Mouse (Mus musculus) c-Kit-negative CD71-positive TER-119-positive erythroid progenitor cells, embryonic 14.5 days (primary cell): Measurements from ENCODE around the gene Fzr1.

Source experiments
- DNase-seq: peaks from one replicate; pipeline ENCODE4 v3.0.0-alpha.2; 2013; ENCODE audit warnings: low read depth, low spot score

Gene Fzr1

DNA sequence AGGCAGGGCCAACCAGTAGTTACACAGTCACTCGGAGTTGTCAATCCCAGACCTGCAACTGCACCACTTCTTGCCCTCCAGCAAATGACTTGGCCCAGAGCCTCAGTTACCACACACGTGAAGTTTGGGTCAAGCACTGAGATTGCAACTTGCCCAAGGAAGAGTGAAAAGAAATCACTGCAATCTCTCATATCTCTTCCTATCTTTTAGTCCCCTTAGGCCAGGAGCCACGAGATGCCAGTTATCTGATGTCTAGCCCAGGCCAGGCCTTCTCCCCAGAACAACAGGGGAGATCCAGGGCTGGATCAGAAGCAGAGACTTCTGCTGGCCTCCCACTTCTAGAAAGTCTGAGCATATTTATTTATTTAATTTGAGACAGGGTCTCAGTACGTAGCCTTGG is 22.8 kb downstream of the Fzr1 start:
- no peak for DNase-seq

DNA sequence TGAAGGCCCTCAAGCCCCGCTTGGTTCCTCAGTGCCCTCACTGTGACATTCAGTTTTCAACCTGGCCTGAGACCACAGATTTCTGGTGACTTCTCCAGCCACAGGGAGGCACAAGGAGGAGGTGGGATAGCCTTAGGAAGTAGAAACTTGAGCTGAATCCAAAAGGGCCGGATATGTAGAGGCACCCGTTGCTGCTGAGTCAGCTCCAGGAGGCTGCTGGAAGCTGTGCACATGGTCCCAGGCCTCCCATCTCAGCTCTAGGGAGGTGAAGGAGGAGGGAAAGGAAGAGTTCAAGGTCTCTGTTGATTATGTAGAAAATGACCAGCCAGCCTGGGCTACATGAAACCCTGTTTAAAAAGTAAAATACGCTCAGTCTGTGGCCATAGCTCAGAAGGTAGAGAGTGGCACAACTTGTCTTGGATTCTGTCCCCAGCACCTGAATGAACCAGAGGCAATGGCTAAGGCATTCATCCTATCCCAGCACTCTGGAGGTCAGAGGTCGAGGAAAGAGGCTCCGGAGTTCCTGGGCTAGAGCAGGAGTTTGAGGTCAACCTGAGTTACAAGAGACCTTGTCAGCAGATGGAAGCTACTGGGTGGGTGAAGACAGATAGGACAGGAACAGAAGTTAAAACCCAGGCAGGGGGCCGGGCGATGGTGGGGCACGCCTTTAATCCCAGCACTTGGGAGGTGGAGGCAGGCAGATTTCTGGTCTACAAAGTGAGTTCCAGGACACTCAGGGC is 23.4 kb downstream of the Fzr1 start:
- DNase-seq = no peak

DNA sequence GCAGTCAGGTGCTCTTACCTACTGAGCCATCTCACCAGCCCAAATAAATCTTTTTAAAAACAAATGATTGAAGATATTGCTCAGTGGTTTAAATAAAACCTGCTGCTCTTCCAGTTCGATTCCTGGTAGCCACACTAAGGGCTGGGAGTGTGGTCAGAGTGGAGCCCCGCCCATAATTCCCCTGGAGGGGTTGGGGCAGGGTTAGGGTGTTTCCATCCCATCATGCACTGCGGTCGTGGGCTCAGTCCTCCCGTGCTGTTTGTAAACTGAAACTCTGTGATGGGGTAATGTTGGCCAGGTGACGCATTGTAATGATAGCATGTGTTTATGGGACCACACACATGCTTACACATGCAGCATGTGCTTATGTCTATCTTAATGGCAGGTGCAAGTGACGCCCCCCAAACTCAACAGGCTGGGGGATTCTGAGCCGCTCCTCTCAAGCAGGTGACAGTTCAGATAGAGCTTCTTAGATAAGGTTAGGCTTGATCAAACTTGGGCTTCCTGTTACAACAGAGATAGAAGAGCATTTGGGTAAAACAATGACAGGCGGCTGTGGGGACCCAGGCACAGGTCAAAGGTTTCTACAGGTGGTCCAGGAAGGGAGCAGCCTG is 26.5 kb downstream of the Fzr1 start:
- DNase-seq = peak; percentile 77

DNA sequence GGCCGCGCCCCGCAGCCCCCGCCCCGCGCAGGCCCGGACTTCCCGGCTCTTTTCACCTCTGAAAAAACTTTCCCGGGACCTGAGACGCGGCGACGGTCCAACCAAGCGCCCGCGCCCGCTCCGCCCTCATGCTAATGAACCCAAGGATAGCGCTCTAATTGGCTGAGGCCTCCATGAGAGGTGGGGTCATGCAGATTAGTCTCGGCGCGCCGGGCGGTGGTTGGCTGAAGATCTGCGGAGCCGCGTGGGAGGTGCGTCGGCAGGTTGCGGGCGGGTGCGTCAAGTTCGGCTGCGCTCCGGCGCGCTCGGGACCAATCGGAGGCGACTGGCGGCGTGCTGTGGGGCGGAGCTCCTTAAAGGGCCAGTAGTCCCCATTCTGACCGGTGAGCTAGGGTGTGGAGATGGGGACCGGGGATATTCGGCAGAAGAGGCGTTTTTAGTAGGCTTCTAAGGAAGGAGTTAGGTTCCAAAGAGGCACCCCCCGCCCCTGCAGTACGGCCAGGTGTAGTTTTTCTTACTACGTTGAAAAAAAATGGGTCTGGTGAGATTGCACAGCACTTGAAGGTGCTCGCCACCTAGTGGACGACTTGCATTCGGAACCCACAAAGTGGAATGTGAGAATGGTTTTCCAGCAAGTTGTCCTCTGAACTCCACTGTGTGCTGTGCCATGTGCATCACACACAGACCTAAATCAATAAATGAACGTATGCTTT is 27.8 kb downstream of the Fzr1 start, which contains the start of gene Hmg20b:
TSS of gene Hmg20b (minus strand) at position 130 of the 713 bp plus-strand sequence.
- DNase-seq = peak; percentile 98

DNA sequence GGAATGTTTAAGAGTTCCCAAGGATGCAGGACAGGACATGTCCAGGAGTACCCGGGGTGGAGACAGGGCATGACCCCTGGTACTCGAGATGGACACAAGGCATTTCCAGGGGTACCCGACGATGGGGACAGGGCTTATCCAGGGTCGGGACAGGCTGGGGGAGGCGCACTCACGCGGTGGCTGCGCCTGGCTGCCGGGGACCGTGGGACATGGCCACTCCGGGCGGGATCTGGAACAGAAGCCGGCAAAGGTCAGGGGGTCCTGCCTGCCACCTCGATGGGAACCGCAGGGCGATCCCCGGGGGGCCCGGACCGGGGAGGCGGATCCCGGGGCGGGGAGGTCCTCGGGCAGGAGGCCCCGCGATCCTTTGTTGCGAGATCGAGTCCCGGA is 28.4 kb downstream of the Fzr1 start:
- no peak for DNase-seq

DNA sequence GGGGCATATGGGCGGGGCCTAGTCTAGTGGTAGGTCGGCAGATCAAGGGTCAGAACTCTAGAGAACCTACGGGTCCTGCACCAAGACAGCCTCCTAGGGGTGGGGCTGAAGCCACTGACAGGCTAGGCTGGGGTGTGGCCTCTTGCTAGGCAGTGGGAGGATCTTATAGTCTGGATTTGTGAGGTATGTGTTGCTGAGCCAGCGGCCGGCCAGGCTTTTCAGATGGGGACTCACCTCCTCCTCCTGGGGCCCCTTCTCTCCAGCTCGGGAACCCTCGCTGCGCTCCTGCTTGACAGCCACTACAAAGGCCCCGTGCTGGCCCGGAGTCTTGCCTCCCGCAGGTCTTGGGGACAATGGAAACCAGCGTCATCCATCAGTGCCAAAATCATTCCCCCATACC is 29.2 kb downstream of the Fzr1 start:
- DNase-seq = peak; percentile 66

DNA sequence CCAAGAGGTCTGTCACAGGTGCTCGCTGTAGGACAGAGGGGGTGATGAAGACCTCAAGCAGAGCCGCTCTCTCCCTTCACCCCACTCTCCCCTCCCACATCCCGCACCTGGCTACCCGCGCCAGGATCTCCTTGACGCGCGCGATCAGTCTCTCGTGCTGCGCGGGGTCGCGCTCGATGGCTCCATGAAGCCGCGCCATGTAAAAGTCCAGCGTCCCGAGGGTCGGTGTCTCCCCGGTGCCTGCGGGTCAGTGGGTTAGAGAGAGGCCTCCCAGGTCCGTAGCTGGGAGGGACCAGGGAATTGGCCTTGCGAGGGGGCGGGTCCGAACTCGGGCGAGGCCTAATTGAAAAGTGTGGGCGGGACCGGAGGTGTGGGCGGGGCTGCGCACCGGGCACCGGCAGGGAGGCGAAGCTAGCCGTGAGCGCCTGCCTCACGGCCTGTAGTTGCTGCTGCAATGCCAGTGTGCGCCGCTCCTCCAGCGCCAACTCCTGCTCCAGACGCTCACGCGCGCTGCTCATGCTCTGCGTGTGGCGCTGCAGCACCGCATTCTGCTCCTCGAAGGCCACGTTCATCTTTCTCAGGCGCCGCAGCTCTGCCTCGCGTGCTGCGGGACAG is 31.8 kb downstream of the Fzr1 start:
- DNase-seq = peak; percentile 63

DNA sequence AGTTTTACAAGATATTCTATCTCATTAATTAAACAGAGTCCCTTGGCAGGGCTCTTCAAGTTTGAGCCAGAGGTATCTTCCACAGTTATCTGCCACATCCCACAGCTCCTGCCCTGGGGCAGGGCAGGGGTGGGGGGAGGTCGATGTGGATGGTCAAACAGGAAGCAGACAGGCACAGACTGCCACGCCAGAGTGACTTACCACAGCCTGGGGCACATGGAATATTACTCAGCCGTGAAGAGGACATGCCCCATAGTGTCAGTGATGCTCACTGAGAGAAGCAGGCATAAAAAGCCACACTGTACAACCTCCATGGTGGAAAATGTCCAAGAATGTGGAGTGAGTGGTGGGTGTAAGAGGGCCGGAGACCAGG is 33.2 kb downstream of the Fzr1 start:
- DNase-seq = no peak

DNA sequence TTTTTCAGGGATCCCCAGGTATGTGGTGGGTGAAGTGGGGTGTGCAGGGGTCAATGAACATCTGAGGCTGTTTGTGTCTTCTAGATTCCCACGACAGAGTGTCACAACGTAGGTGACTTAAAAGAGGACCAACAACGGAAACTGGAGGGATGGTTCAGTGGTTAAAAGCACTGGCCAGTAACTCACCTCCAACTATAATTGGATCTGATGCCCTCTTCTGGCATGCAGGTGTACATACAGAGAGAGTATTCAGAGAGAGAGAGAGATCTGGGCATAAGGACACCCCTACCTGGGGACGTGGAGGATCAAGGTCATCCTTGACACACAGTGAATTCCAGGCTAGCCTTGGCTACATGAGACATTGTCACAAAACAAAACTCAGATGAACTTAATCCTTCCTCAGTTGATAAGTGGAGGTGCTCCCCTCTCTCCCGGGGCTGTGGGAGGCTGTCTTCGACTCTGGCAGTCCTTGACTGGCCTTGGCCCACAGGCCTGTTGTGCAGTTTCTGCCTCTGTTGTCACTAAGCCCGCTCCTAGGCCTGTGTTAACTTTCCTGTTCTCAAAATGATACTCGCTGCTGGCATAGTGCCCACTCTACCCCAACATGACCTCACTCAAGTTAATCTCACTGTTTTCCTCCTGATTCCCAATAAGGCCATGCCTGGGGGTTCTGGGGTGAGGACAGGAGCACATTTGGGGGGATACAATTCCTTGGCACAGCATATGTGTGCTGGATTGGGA is 33.7 kb downstream of the Fzr1 start:
- DNase-seq = no peak

DNA sequence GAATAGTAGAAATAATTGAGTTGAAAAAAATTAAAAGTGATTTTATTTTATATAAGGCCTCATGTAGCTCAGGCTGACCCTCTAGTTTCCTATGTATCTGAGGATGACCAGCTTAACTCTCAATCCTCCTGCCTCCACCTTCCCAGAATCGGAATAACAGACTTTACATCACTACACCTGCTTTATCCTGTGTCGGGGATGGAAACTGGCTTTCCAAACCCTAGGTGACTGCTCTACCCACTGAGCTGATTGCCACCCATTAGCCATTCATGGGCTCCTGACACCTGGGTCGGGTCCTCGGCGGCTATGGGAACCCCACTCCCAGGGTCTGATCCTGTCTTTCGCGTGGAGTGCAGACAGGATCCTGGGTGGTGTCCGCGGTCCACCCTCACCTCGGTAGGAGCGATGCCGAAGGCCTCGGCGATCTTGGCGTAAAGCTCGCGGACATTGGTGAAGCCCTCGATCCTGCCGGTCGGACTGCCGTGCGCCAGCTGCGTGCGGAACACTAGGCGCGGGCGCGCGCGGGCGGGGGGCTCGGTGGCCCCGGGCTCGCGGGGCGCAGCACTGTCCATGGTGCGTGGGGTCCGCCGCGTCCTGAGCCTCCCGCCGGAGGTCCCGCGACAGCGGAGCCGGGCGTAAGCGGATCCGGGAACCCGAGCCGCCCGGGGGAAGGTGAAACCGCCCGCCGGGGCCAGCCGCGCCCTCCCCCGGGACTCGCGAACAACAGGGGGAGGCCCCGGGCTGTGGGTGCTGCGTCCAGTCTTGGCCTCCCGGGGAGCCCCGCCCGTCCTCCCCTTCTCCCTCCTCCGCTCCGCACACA is 35.4 kb downstream of the Fzr1 start, which contains the start of gene Gipc3:
TSS of gene Gipc3 (minus strand) at position 581 of the 820 bp plus-strand sequence.
- DNase-seq = no peak

DNA sequence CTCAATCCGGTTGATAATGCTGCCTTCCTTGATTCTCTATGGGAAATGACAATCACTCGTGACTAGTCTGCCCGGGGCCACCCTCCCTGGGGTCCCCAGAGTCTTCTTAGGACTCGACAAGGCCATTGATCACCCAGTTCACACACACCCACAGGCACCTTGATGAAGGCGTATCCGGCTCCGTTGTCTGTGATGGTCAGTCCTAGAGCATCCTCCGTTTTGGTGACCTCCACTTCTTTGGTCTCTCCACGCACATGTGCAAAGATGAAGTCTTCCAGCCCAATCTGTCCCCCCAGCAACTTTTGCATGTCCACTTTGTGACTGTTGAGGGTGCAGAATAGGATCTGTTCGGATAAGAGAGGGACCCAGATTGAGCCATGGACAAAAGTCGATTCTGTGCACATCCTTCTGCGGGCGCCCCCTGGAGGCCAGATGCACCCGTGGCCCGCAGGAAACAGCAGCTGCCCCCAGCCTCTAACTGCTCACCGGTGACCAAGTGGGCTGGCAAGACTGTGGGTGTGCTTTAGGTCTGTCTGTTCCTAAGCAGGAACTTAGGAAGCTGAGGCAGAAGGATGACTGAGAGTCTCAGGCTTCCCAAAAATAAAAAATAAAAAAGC is 36.9 kb downstream of the Fzr1 start:
- DNase-seq = no peak

DNA sequence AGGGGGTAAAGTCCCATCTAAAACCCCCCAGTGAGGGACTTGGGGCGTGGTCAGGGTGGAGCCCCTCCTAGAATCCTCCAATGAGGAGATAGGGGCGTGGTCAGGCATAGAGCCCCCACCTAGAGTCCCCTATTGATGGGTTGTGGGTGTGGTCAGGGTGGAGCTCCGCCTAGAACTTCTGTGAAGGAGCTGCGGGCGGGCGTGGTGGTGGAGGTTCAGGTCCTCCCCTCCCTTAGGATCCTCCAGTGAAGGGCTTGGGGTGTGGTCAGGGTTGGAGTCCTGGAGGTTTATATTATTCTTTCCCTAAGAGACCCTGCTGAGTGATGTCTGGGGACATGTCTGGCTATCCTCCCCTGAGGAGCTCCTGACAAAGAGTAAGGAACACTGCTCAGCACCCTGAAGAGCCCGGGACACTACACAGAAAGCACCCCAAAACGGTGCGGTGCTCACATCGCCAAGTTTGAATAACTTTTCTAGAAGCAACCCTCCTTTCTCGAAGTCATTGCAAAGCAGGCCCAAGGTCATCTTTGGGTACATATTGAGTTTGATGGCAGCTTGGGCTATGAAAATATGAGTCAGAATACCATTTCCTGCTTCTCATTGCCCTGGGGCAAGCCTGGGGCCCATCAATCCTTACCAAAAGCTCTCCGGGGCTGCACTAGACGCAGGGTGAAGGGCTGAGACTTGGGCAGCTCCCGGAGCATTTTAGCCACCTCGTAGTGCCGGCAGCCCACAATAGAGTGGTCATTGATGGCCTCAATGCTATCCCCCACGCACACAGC is 37.6 kb downstream of the Fzr1 start:
- DNase-seq = no peak

DNA sequence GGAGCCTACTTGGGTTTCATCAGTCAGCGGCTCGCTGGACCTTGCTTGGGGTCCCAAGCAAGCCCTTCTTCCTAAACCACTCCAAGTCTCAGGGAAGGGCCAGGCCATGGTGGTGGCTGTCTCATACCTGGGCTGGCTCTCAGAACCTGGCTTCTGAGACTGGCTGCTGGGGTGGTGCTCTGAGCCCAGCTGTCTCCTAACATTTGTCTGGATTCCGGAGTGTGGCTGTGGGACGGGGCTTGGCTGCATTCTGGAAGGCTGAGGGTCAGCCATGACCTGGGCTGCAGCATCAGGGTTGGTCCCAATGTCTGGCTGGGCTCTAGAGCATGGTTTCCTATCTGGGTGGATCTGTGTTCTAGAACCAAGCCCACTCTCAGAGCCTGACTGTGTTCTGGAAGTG is 41.8 kb downstream of the Fzr1 start:
- no peak for DNase-seq

DNA sequence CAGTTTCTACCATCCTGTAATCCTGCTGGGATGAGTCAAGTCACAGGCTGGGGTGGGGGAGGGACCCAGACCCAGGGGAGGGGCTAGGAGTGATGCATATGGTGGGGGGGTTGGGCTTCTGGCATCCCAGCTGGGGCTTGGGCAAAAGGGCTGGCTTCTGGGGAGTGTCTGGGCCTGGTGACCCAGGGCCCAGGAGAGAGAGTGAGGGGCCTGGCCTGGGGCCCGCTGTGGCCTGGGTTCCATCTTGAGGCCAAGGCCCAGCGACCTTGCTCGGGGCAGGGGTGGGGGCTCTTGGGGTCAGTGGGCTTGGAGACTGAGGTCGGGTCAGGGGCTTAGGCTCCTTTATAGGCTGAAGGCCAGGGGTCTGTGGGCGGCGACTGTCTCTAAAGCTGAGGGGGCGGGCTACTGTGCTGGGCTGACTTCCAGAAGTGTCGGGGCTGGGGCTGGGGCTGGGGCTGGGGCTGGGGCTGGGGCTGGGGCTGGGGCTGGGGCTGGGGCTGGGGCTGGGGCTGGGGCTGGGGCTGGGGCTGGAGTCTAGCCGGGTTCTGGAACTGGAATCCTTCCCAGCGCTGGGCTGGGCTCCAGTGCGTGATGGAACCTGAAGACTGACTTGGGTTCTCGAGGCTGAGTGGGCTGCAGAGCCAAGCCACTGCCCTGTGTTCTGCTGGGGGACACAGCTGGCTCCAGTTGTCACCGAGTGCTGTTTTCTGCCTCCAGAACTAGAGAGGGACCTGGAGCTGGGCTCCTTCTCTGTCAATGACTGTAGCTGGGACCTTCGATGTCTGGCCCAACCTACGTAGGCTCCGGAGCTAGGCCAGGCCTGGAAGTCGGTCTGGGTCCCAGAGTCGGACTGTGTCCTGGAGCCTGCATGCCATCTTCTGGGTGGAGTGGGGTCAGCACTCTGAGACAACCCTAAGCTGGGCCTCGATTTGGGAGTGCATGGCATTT is 42.6 kb downstream of the Fzr1 start:
- DNase-seq = no peak

DNA sequence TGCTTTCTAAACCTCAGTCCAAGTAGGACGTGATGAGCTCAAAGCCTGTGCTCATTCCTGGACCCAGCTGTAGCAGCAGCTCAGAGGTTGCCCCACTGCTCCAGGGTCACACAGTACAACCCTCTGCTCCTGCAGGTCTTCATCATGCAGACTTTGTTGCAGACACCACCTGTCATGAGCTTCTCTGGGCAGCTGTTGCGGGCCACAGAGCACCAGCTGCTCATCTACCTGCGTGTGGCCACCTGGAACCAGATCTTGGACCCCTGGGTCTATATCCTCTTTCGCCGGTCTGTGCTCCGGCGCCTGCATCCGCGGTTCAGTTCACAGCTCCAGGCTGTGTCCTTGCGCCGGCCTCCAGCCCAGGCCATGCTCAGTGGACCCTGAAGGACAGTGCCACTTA is 44.0 kb downstream of the Fzr1 start:
- no peak for DNase-seq

DNA sequence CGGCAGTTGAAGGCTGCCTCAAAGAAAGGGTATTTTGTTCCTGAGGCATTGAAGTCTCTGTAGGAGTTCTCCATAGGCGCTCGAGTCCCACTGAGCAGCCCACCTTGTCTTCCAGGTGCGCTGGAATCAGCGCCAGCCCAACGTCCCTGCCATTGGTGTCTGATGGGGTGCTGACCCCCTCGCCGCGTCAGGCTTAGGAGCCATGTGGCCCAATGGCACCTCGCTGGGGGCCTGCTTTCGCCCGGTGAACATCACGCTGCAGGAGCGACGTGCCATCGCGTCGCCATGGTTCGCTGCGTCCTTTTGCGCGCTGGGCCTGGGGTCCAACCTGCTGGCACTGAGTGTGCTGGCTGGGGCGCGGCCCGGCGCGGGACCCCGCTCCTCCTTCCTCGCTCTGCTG is 46.0 kb downstream of the Fzr1 start:
- DNase-seq = no peak

DNA sequence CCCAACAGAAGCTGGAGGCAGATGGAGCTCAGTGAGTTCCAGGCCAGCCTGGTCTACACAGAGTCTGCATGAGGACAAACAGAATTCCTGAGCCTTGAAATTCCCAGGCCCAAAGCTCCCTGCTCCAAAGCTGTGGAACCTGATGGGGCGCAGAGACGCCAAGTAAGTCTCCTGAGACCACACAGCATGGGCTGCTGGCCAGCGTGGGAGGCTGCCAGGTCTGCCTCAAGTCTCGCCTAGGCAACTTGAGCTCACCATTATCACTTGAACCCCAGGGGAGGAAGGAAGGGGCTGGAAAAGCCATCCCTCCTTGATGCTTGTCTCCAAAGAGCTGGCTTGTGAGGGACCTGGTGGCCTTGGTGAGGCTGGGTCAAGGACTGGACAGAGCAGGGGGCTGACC is 48.3 kb downstream of the Fzr1 start:
- no peak for DNase-seq

DNA sequence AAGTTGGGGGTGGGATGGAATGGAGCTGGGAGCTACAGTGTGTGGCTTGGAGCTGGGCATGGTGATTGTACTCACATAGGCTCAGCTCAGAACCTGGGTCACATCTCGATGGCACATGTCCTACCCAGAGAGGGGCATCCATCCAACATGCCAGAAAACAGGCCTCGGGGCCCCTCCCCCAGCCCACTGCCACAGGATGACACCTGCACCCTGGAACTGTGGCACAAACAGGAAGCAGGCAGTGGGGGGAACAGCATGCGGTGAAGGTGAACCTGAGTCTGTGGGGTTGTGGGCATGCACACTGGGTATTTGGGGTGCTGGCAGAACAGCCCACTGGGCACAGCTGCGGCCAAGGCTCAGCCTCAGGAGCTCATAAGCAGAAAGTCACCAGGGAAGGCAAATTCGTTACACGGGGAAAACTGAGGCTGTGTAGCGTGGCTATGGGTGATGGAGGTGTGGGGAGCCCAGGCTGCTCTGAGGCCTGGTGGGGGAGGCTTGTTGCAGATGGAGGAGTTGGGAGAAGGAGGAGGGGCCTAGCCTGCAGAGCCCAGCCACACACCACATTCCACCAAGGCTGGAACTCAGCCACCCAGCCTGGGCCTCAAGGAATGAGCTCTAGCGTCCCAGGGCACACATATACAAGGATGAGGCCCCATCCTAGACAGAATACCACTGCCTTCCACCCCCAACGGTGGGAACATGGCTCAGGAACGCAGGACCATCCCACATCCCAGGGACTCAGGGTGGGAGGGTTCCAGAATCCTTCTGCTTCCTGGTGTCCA is 48.9 kb downstream of the Fzr1 start:
- no peak for DNase-seq
